ENCODE assay signal across 18 mouse cellular contexts in genomic region chr3:10776258-10776995, GRCm38 (mm10).
DNase-seq lines count a peak whose midpoint lies in the region; ATAC-seq and TF ChIP-seq lines count a peak whose summit lies in the region.
"Had no signal": no experiment of that assay in that cellular context is flagged by ENCODE, and none has a peak within 500 bp of the region (broad histone marks: within the 10 kb centered on the region; RNA-seq: fewer than 3 reads in every experiment).

No protein-coding gene starts in this region.

- H3K27ac ChIP-seq in hindbrain, embryonic 13.5 days: no peak overlapping the region
- H3K27ac ChIP-seq in hindbrain, embryonic 11.5 days (ENCODE audit: low read depth, low read length): no peak overlapping the region
- H3K27ac ChIP-seq in forebrain, embryonic 12.5 days: no peak overlapping the region
- H3K27ac ChIP-seq in hindbrain, postnatal 0 days: no peak overlapping the region
- H3K27ac ChIP-seq: gastrocnemius, adult 2 months; liver, embryonic 12.5 days; lung, embryonic 15.5 days had no signal

- H3K4me3 ChIP-seq in hindbrain, embryonic 13.5 days: no peak overlapping the region
- no peak overlapping the region for H3K4me3 ChIP-seq in hindbrain, embryonic 11.5 days (ENCODE audit: low read depth, low read length)
- H3K4me3 ChIP-seq in forebrain, embryonic 12.5 days (replicated peaks): no peak overlapping the region
- no peak overlapping the region for H3K4me3 ChIP-seq in hindbrain, postnatal 0 days (ENCODE audit: low read length)
- H3K4me3 ChIP-seq: gastrocnemius, adult 2 months; liver, embryonic 12.5 days; lung, embryonic 15.5 days; myocyte had no signal

- intact Hi-C loops in left cerebral cortex, postnatal 25 days (cut with DNase I): no loop called here

- no peak for DNase-seq in hindbrain, embryonic 11.5 days (ENCODE audit: low spot score)
- peak; percentile 48 for DNase-seq in brain, adult 2 months (ENCODE audit: low read depth, low spot score)
- peak; percentile 38 for DNase-seq in hindbrain, postnatal 0 days (ENCODE audit: low spot score)
- no peak for DNase-seq in left cerebral cortex, postnatal 25 days (ENCODE audit: low spot score in 2 of 2)
- no peak for DNase-seq in adrenal gland, postnatal 36 days
- DNase-seq in spleen, postnatal 10 days (ENCODE audit: low spot score in 2 of 2): no peak
- DNase-seq: cerebellum, adult 2 months; gastrocnemius, adult 2 months; heart, adult 18-20 months; kidney, postnatal 25 days; left cerebral cortex, postnatal 4 days; spleen, adult 18-20 months; thymus, postnatal 14 days had no signal

- WGBS in hindbrain, embryonic 13.5 days: 58% methylated on average over 10 of the region's 10 CpGs
- 75% methylated on average over 10 of the region's 10 CpGs for WGBS in hindbrain, embryonic 11.5 days
- WGBS in forebrain, embryonic 12.5 days: 38% methylated on average over 10 of the region's 10 CpGs
- 41% methylated on average over 10 of the region's 10 CpGs for WGBS in hindbrain, postnatal 0 days

- TF ChIP-seq CTCF in hindbrain, postnatal 0 days (IDR thresholded peaks at IDR 0.05; ENCODE audit: low read depth): no peak

- peak; percentile 73 for ATAC-seq in hindbrain, embryonic 13.5 days (ENCODE audit: low FRiP score)
- ATAC-seq in hindbrain, embryonic 11.5 days (ENCODE audit: low FRiP score): no peak
- peak; percentile 94 for ATAC-seq in forebrain, embryonic 12.5 days (ENCODE audit: low FRiP score)
- ATAC-seq in hindbrain, postnatal 0 days: no peak
- ATAC-seq: liver, embryonic 12.5 days had no signal

- H3K9ac ChIP-seq in hindbrain, embryonic 13.5 days: no peak overlapping the region
- H3K9ac ChIP-seq in hindbrain, embryonic 11.5 days (ENCODE audit: low read depth, low read length): no peak overlapping the region
- no peak overlapping the region for H3K9ac ChIP-seq in forebrain, embryonic 12.5 days
- H3K9ac ChIP-seq in hindbrain, postnatal 0 days (replicated peaks; ENCODE audit: low read length): no peak overlapping the region
- H3K9ac ChIP-seq: liver, embryonic 12.5 days; lung, embryonic 15.5 days had no signal

- no peaks in the 10 kb centered on the region for H3K27me3 ChIP-seq in hindbrain, embryonic 13.5 days
- H3K27me3 ChIP-seq in hindbrain, embryonic 11.5 days (ENCODE audit: control insufficient read depth, insufficient read depth, low read length): no peaks in the 10 kb centered on the region
- no peaks in the 10 kb centered on the region for H3K27me3 ChIP-seq in forebrain, embryonic 12.5 days
- no peaks in the 10 kb centered on the region for H3K27me3 ChIP-seq in hindbrain, postnatal 0 days (ENCODE audit: insufficient read depth, low read length)
- H3K27me3 ChIP-seq: liver, embryonic 12.5 days; lung, embryonic 15.5 days had no signal

- H3K9me3 ChIP-seq in hindbrain, embryonic 13.5 days: no peaks in the 10 kb centered on the region
- no peaks in the 10 kb centered on the region for H3K9me3 ChIP-seq in hindbrain, embryonic 11.5 days (ENCODE audit: control insufficient read depth, low read length)
- no peaks in the 10 kb centered on the region for H3K9me3 ChIP-seq in forebrain, embryonic 12.5 days
- H3K9me3 ChIP-seq in hindbrain, postnatal 0 days (ENCODE audit: low read length): no peaks in the 10 kb centered on the region
- H3K9me3 ChIP-seq: liver, embryonic 12.5 days; lung, embryonic 15.5 days had no signal

- no peaks in the 10 kb centered on the region for H3K36me3 ChIP-seq in hindbrain, embryonic 13.5 days
- no peaks in the 10 kb centered on the region for H3K36me3 ChIP-seq in hindbrain, embryonic 11.5 days (ENCODE audit: control insufficient read depth, insufficient read depth, low read length)
- H3K36me3 ChIP-seq in forebrain, embryonic 12.5 days (replicated peaks): no peaks in the 10 kb centered on the region
- no peaks in the 10 kb centered on the region for H3K36me3 ChIP-seq in hindbrain, postnatal 0 days (ENCODE audit: insufficient read depth, low read length)
- H3K36me3 ChIP-seq: liver, embryonic 12.5 days; lung, embryonic 15.5 days had no signal

- no peaks in the 10 kb centered on the region for H3K4me1 ChIP-seq in hindbrain, embryonic 13.5 days (replicated peaks)
- H3K4me1 ChIP-seq in hindbrain, embryonic 11.5 days (replicated peaks; ENCODE audit: control insufficient read depth, insufficient read depth, low read length): no peaks in the 10 kb centered on the region
- H3K4me1 ChIP-seq in forebrain, embryonic 12.5 days: no peaks in the 10 kb centered on the region; the same call in 1 of the 2 replicates
- H3K4me1 ChIP-seq in hindbrain, postnatal 0 days (ENCODE audit: insufficient read depth, low read length): no peaks in the 10 kb centered on the region
- H3K4me1 ChIP-seq: liver, embryonic 12.5 days; lung, embryonic 15.5 days had no signal

- H3K4me2 ChIP-seq in hindbrain, embryonic 13.5 days: no peak overlapping the region
- no peak overlapping the region for H3K4me2 ChIP-seq in hindbrain, embryonic 11.5 days (replicated peaks; ENCODE audit: low read depth, low read length)
- no peak overlapping the region for H3K4me2 ChIP-seq in forebrain, embryonic 12.5 days
- no peak overlapping the region for H3K4me2 ChIP-seq in hindbrain, postnatal 0 days (ENCODE audit: low read depth, low read length)
- H3K4me2 ChIP-seq: liver, embryonic 12.5 days; lung, embryonic 15.5 days had no signal

Comparison
In these comparisons a context has a peak if more than half of its experiments do, and no peak if none do; other contexts are left out.
1. ATAC-seq: peak in hindbrain, embryonic 13.5 days (single experiment) and forebrain, embryonic 12.5 days (single experiment); none in hindbrain, embryonic 11.5 days (single experiment) and hindbrain, postnatal 0 days (single experiment).
2. DNase-seq: peak in brain, adult 2 months (single experiment) and hindbrain, postnatal 0 days (single experiment); none in hindbrain, embryonic 11.5 days (single experiment), left cerebral cortex, postnatal 25 days (0 of 2), adrenal gland, postnatal 36 days (0 of 2) and spleen, postnatal 10 days (0 of 2).